Mouse (Mus musculus) E14TG2a.4 (cell line): Measurements from ENCODE around the gene Vstm5.

Experiments
- CTCF ChIP-seq: conservative IDR thresholded peaks from 2 replicates; pipeline ENCODE4 v1.5.1; 2014; ENCODE audit warnings: low read length
- POU5F1 ChIP-seq: IDR thresholded peaks from 2 replicates; pipeline ENCODE4 v1.6.1; 2014; ENCODE audit warnings: low read length, borderline replicate concordance

- TF ChIP-seq CTCF = no peak
- no peak for TF ChIP-seq POU5F1
These were observed 15.7 kb downstream of the Vstm5 start for GRCm38 (mm10) chr9:15254501-15254900.
